Mouse (Mus musculus): ENCODE data around the gene Fibp. TPM values are rescaled to one million over a fixed set of nuclear protein-coding genes. Genes with fewer than 3 reads are reported as not detected.
A peak's percentile ranks its signal among the peaks of the same experiment; 100 is the strongest.

Gene Fibp
- total and polyA plus RNA-seq, 3 experiments, result 21.9 to 63.5 TPM; not detected in 1

- peak overlapping the region; percentile 89 for H3K9ac ChIP-seq (ENCODE audit: control insufficient read depth, low read depth, low read length, poor library complexity, severe bottlenecking)
- no peak; the same call in 1 of the 2 replicates for TF ChIP-seq TBP (IDR thresholded peaks at IDR 0.05; ENCODE audit: low read depth, low read length)
- TF ChIP-seq USF1 (IDR thresholded peaks at IDR 0.05; ENCODE audit: low read depth, low read length), result no peak; the same call in 1 of the 2 replicates
- TF ChIP-seq CHD2 (IDR thresholded peaks at IDR 0.05; ENCODE audit: low read length), result no peak
- no peak for TF ChIP-seq NRF1 (IDR thresholded peaks at IDR 0.05; ENCODE audit: insufficient read depth, low read depth, low read length, poor library complexity, severe bottlenecking)
- peak; percentile 52 to 78; a peak in 3 of 4 replicates for TF ChIP-seq EP300 (IDR thresholded peaks at IDR 0.05; ENCODE audit: low read depth in 1 of 2, low read length in 2 of 2)
- TF ChIP-seq E2F4 (IDR thresholded peaks at IDR 0.05; ENCODE audit: borderline replicate concordance, low read depth, low read length), result no peak
- TF ChIP-seq TAL1 (IDR thresholded peaks at IDR 0.05; ENCODE audit: low read length), result peak; percentile 7; the same call in 1 of the 2 replicates
- TF ChIP-seq SMC3 (IDR thresholded peaks at IDR 0.05; ENCODE audit: low read depth, low read length), result no peak
- TF ChIP-seq ZKSCAN1 (IDR thresholded peaks at IDR 0.05; ENCODE audit: low read depth, low read length), result no peak
- TF ChIP-seq HCFC1 (IDR thresholded peaks at IDR 0.05; ENCODE audit: low read depth, low read length), result peak; percentile 61; the same call in 1 of the 2 replicates
- TF ChIP-seq UBTF (IDR thresholded peaks at IDR 0.05; ENCODE audit: borderline replicate concordance, insufficient read depth, low read depth, low read length), result no peak
- TF ChIP-seq POLR2AphosphoS5 (IDR thresholded peaks at IDR 0.05; ENCODE audit: borderline replicate concordance, low read depth, low read length), result no peak
- no peak for TF ChIP-seq MYB (IDR thresholded peaks at IDR 0.05; ENCODE audit: low read depth, low read length)
- peak; percentile 50; the same call in 1 of the 2 replicates for TF ChIP-seq ELF1 (IDR thresholded peaks at IDR 0.05; ENCODE audit: low read depth, low read length)
- peak; percentile 90 for TF ChIP-seq ETS1 (IDR thresholded peaks at IDR 0.05; ENCODE audit: low read depth, low read length)
- no peak for TF ChIP-seq BHLHE40 (IDR thresholded peaks at IDR 0.05; ENCODE audit: borderline replicate concordance, low read depth, low read length)
- TF ChIP-seq ZC3H11A (IDR thresholded peaks at IDR 0.05; ENCODE audit: low read depth, low read length), result no peak; the same call in 1 of the 2 replicates
- TF ChIP-seq MAX (IDR thresholded peaks at IDR 0.05; ENCODE audit: low read length), result 0 out of 2 replicates have a peak, but pooled peaks have one; percentile 31
- no peak for TF ChIP-seq GABPA (IDR thresholded peaks at IDR 0.05; ENCODE audit: low read depth, low read length)
- peak; percentile 70 for TF ChIP-seq RCOR1 (IDR thresholded peaks at IDR 0.05; ENCODE audit: low read depth, low read length)
- TF ChIP-seq CHD1 (IDR thresholded peaks at IDR 0.05; ENCODE audit: low read depth, low read length), result no peak
- TF ChIP-seq POLR2A (IDR thresholded peaks at IDR 0.05; ENCODE audit: control insufficient read depth in 1 of 2, insufficient read depth in 1 of 2, low read depth in 1 of 2, low read length in 2 of 2, poor library complexity in 1 of 2), result peak in 1 of 2 experiments; percentile 53; a peak in 2 of 4 replicates
- no peak for TF ChIP-seq USF2 (IDR thresholded peaks at IDR 0.05; ENCODE audit: borderline replicate concordance in 1 of 2, insufficient read depth in 1 of 2, low read depth in 1 of 2, low read length in 2 of 2)
- TF ChIP-seq POLR2AphosphoS2 (IDR thresholded peaks at IDR 0.05; ENCODE audit: low read length), result 0 out of 2 replicates have a peak, but pooled peaks have one; percentile 49
- TF ChIP-seq KAT2A (conservative IDR thresholded peaks at IDR 0.05; ENCODE audit: low read depth, low read length), result no peak
- TF ChIP-seq TCF12 (IDR thresholded peaks at IDR 0.05; ENCODE audit: low read depth, low read length), result peak; percentile 41; the same call in 1 of the 2 replicates
- no peak for TF ChIP-seq JUND (IDR thresholded peaks at IDR 0.05; ENCODE audit: low read depth, low read length)
- TF ChIP-seq GATA1 (IDR thresholded peaks at IDR 0.05; ENCODE audit: low read depth, low read length), result peak; percentile 70
- TF ChIP-seq CTCF (IDR thresholded peaks at IDR 0.05 in 2 of 3, conservative IDR thresholded peaks at IDR 0.05 in 1 of 3; ENCODE audit: control insufficient read depth in 1 of 3, insufficient read depth in 1 of 3, low read depth in 2 of 3, low read length in 3 of 3, poor library complexity in 1 of 3, severe bottlenecking in 1 of 3), result no peak
- TF ChIP-seq SIN3A (IDR thresholded peaks at IDR 0.05; ENCODE audit: low read length), result peak; percentile 78
- TF ChIP-seq RAD21 (IDR thresholded peaks at IDR 0.05; ENCODE audit: low read depth, low read length), result no peak
- TF ChIP-seq MAZ (IDR thresholded peaks at IDR 0.05; ENCODE audit: low read depth, low read length), result peak; percentile 51
- no peak for TF ChIP-seq MEF2A (IDR thresholded peaks at IDR 0.05; ENCODE audit: extremely low read depth, insufficient replicate concordance, low read depth, low read length, poor library complexity, severe bottlenecking)
- no peak for TF ChIP-seq ZNF384 (IDR thresholded peaks at IDR 0.05; ENCODE audit: low read depth, low read length)
Measured at GRCm38 (mm10) chr19:5512091-5513004, 51.9 kb downstream of the Fibp start.

More at GRCm38 (mm10) chr19:5512091-5513004, 51.9 kb downstream of the Fibp start:
- H3K27me3 ChIP-seq (ENCODE audit: control insufficient read depth in 1 of 2, insufficient read depth in 2 of 2, low read length in 2 of 2), result no peaks in the 10 kb centered on the region
- H3K79me2 ChIP-seq (ENCODE audit: control insufficient read depth, insufficient read depth, low read length, poor library complexity), result peaks cover 14% of the 10 kb centered on the region
- H3K27ac ChIP-seq (ENCODE audit: control insufficient read depth, low read depth, low read length), result peak overlapping the region; percentile 98
- H3K4me3 ChIP-seq (ENCODE audit: control insufficient read depth in 1 of 2, insufficient read depth in 1 of 2, low read depth in 2 of 2, low read length in 2 of 2), result peak overlapping the region; percentile 77 to 88
- H3K9me3 ChIP-seq (replicated peaks; ENCODE audit: insufficient read depth, low read length), result no peaks in the 10 kb centered on the region
- peaks cover 0 to 8% of the 10 kb centered on the region in 2 experiments; a peak in 2 of 4 replicates for H3K36me3 ChIP-seq (ENCODE audit: control insufficient read depth in 1 of 2, insufficient read depth in 2 of 2, low read length in 2 of 2)
- DNase-seq (ENCODE audit: low read depth, low spot score), result peak; percentile 96
- H3K4me1 ChIP-seq (ENCODE audit: control insufficient read depth in 1 of 2, insufficient read depth in 2 of 2, low read length in 2 of 2), result peaks cover 2 to 8% of the 10 kb centered on the region in 2 experiments; a peak in 3 of 4 replicates
